Mouse (Mus musculus) cerebral cortex, adult 2 months (tissue): ENCODE data around the gene Camk2d.

Experiments used
- WGBS: fragments of 180-500 bp; shearing (Covaris S2); methylation state at CpG from one replicate; pipeline ENCODE4 v1.1.7; 2018; 5-methylcytosine and 5-hydroxymethylcytosine counted together

Gene Camk2d

GRCm38 (mm10) chr3:126650747-126651146 lies 54.6 kb downstream of the Camk2d start:
- 81% methylated on average over 6 of the region's 6 CpGs for WGBS

DNA sequence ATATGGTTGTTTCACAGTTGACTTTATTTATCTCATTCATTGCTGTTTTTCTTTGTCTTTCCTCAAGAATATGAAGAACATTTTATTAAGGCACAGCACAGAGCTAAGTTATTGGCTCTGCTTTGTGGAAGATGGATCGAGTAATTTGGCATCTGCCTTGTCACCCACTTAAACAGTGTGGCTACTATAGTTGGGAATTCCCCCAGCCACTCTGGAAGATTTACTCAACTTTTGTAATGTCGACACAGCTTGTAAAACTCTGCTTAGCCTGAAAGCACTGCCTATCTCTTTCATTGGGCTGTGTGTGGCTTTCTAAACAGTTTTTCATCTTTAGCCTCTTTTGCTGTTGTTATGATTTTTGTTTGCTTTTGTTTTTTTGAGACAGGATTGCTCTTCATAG lies 56.3 kb downstream of the Camk2d start:
- 50% methylated on average over 2 of the region's 2 CpGs for WGBS

DNA sequence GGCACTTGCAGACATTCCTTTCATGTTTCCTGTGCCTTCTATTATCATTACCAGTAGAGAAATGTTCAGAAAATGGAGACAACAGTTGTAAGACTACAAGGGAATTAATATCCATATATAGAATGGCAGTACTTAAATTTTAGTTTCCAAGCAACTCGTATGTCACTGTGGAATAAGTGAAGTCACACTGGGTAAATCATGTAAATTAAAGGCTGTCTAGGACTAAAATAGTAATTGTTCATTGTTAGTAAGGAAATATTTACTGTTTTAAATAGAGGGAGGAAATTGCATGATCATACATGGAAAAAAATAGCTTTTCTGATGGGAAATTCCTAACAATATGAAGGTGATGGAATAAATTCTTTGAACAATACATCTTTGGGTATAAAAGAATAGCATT lies 57.0 kb downstream of the Camk2d start:
- WGBS, result 50% methylated on average over 1 of the region's 1 CpGs

GRCm38 (mm10) chr3:126656173-126656572 lies 60.1 kb downstream of the Camk2d start:
- WGBS, result 62% methylated on average over 3 of the region's 3 CpGs

GRCm38 (mm10) chr3:126657895-126658294 lies 61.8 kb downstream of the Camk2d start:
- WGBS, result 78% methylated on average over 4 of the region's 4 CpGs

GRCm38 (mm10) chr3:126658791-126659190 lies 62.7 kb downstream of the Camk2d start:
- WGBS, result 75% methylated on average over 10 of the region's 10 CpGs

GRCm38 (mm10) chr3:126659235-126659634 lies 63.1 kb downstream of the Camk2d start:
- WGBS, result 85% methylated on average over 8 of the region's 8 CpGs

- WGBS, result 77% methylated on average over 8 of the region's 8 CpGs
Measured at GRCm38 (mm10) chr3:126659832-126660564, 63.9 kb downstream of the Camk2d start.

- WGBS, result 62% methylated on average over 2 of the region's 2 CpGs
Measured at GRCm38 (mm10) chr3:126660575-126660974, 64.5 kb downstream of the Camk2d start.

DNA sequence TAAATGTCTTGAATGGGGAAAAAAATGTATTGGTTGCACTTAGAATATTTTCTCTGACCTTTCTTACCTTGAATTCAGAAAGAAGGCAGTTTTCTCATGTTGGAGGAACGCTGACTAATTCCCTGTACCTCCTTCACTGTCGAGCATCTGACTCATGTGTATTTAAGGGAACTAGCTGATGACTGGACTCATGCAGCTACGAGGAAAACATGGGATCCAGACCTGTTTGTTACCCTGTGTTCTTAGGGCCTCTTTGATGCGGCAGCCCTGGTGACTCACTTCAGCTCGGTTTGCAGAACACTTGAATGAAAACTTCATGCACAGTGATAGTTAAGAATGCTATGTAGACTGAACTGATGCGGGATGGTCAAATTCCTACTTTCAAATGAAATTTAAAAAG lies 64.9 kb downstream of the Camk2d start:
- WGBS, result 52% methylated on average over 6 of the region's 6 CpGs

GRCm38 (mm10) chr3:126661920-126662319 lies 65.8 kb downstream of the Camk2d start:
- 91% methylated on average over 3 of the region's 3 CpGs for WGBS

DNA sequence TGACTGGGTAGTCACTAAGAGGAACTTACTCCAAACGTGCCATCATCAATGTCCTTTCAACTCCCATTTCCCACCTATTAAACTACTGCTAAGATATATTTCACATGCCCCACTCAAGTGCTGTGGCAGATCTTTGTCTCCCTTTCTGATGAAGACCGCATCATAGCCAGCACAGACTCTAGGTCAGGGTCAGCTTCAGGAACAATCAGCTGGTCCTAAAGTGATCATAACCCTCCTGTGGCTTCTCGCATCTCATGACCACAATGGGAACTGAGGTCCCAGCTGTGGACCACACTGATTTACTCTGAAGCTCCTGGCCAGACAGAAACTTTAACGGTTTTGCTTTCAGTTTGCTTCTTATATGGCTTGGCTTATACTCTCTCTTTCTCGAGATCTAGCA lies 67.3 kb downstream of the Camk2d start:
- WGBS, result 84% methylated on average over 5 of the region's 5 CpGs

GRCm38 (mm10) chr3:126665866-126666265 lies 69.8 kb downstream of the Camk2d start:
- WGBS, result 86% methylated on average over 1 of the region's 1 CpGs

DNA sequence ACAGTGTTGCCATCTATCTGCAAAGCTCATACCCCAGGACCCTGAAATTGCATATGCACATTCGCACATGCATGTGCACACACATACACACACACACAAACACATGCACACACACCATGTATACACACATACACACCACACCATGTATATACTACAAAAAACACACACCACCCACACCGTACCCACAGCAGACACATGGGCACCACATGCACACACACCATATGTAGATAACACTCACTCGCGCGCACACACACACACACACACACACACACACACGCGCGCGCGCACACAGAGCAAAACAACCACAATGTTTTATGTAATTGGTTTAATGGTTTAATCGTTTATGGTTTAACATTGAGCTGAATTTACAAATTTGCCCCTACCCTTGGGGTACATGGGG lies 70.9 kb downstream of the Camk2d start:
- 91% methylated on average over 11 of the region's 11 CpGs for WGBS

DNA sequence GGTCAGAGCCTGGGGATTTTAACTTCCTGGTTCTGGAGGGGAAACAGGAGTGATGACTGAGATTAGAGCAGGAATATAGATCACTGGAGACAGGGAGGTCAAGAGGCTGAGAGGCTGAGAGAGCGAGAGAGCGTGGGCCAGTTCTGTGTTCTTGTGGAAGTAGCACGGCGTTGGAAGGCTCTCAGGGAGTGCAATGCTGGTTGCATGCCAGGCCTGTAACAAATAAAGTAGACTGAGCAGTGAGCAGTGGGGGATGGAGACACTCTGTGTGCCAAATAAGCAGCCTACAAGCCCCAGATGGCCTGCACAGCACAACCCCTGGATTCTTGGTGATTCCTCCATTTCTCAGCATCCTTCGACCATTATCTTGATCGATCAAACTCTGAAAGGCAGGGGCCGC lies 71.3 kb downstream of the Camk2d start:
- WGBS, result 44% methylated on average over 7 of the region's 7 CpGs

DNA sequence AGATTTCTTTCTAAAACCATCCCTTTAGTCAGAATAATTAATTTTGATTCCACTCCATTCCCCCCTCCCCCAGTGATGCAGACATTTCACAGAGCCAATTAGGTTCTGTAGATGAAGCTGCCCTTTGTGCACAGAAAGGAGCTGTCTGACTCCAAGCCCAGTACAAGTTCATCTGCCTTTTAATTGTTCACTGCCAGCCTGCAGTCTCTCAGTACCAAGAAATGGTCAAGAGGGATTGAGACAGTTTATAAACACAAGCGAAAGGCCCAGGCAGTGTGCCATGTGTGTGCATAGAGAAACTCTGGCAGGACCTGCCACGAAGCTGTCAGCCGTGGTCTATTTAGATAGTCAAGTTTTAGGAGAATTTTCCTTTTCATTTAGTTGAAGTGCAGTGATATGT lies 72.0 kb downstream of the Camk2d start:
- WGBS, result 45% methylated on average over 3 of the region's 3 CpGs

DNA sequence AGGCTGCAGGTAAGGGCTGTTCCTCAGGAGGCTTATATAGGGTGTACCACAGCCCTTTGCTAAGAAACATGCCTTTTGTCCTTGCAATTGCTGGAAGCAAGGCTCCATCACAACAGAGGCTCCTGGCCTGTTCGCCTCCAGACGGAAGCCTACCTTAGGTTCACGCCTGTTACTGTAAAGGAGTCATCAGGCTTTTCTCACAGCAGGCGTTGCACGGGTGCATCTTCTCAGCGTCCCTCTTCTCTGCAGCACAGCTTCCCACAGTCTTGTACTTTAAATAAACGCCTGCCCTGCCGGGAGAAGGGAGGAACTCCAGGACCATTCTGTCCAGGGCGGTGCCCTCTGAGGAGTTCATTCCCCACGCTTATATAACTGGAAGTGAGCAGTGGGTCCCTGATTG lies 72.6 kb downstream of the Camk2d start:
- WGBS, result 49% methylated on average over 10 of the region's 10 CpGs

DNA sequence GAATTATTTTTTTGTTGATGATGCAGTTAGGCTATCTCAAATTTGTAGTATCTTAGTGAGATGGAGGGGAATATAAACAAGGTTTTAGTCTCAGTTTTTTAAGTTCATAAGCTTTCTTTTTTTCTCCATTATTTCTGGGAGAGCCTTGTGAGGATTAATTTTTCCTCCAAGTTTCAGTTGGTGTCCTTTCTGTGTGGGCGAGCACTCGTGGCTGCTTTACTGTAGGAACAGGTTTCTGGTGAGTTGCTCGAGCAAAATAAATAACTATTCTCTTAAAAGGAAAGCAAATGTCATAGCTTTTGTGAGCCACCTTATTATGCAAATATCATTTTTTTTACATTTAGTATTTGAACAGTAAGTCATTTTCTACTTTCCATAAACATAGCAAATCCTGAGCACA lies 74.3 kb downstream of the Camk2d start:
- 75% methylated on average over 3 of the region's 3 CpGs for WGBS

- WGBS, result 90% methylated on average over 6 of the region's 6 CpGs
Measured at GRCm38 (mm10) chr3:126671292-126671691, 75.2 kb downstream of the Camk2d start.

GRCm38 (mm10) chr3:126681051-126681450 lies 84.9 kb downstream of the Camk2d start:
- 83% methylated on average over 5 of the region's 5 CpGs for WGBS

GRCm38 (mm10) chr3:126681996-126682395 lies 85.9 kb downstream of the Camk2d start:
- WGBS, result 91% methylated on average over 4 of the region's 4 CpGs

- 70% methylated on average over 6 of the region's 6 CpGs for WGBS
Measured at GRCm38 (mm10) chr3:126685363-126685762, 89.3 kb downstream of the Camk2d start.

- 87% methylated on average over 4 of the region's 4 CpGs for WGBS
Measured at GRCm38 (mm10) chr3:126687150-126687549, 91.0 kb downstream of the Camk2d start.

- 91% methylated on average over 2 of the region's 2 CpGs for WGBS
Measured at GRCm38 (mm10) chr3:126688516-126688915, 92.4 kb downstream of the Camk2d start.
